Mouse (Mus musculus) right cerebral cortex, postnatal 36 days (tissue): Measurements from ENCODE around the gene Gm21983.

Source experiments
- DNase-seq, 2 experiments: peaks; one replicate each; pipeline ENCODE4 v3.0.0; 2022; ENCODE audit warnings: low spot score in 2 of 2, mixed read lengths in 1 of 2

Gene Gm21983

GRCm38 (mm10) chr7:27185986-27186385 lies 5.1 kb upstream of the Gm21983 start:
- no peak for DNase-seq

DNA sequence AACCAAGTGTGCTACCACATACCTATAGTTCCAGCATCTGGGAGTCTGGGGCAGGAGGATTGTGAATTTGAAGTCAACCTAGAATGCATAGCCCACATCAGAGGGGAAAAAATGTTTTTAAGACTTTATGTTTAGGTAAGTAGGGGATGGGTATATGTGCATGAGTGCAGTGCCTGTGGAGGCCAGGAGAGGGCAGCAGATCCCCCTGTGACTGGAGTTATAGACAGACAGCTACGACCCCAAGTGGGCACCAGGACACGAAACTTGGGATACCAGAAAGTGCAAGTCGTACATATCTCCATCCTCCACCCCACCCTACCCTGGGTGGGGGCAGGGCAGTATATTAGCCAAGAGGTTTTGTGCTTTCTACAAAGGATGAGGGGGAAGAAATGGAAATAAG lies 4.1 kb upstream of the Gm21983 start:
- no peak for DNase-seq

GRCm38 (mm10) chr7:27182498-27182897 lies 1.6 kb upstream of the Gm21983 start:
- no peak for DNase-seq

GRCm38 (mm10) chr7:27180036-27180435 lies 850 bp downstream of the Gm21983 start:
- DNase-seq: no peak

DNA sequence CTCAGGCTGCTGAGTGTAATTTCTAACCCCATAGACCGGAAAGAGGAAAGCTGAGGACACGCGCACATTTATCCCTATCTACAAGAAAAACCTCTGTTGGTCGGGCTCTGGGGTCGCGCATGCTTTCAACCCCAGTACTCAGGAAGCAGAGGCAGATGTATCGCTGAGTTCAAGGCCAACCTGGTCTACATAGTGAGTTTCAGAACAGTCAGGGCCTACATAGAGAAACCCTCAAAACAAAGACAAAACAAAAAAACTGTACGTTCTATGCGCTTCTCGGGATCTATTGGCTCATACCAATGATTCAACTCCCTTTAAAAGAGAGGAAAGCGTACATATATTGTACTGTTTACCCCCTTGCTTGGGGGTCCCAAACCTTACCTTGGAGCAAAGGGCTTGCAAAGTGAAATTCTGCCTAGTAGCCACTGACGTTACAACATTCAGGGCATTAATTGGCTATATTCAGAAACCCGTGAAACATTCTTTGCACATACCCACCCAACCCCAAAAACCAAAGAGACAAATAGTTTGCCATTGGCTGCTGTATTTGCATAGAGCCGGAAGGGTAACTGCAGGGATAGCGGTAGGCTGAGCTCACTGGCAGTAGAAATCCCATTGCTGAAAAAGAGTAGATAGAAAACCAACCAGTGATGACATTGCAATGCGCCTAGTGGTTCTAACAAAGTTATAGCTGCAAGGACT lies 1.5 kb downstream of the Gm21983 start:
- DNase-seq: no peak

DNA sequence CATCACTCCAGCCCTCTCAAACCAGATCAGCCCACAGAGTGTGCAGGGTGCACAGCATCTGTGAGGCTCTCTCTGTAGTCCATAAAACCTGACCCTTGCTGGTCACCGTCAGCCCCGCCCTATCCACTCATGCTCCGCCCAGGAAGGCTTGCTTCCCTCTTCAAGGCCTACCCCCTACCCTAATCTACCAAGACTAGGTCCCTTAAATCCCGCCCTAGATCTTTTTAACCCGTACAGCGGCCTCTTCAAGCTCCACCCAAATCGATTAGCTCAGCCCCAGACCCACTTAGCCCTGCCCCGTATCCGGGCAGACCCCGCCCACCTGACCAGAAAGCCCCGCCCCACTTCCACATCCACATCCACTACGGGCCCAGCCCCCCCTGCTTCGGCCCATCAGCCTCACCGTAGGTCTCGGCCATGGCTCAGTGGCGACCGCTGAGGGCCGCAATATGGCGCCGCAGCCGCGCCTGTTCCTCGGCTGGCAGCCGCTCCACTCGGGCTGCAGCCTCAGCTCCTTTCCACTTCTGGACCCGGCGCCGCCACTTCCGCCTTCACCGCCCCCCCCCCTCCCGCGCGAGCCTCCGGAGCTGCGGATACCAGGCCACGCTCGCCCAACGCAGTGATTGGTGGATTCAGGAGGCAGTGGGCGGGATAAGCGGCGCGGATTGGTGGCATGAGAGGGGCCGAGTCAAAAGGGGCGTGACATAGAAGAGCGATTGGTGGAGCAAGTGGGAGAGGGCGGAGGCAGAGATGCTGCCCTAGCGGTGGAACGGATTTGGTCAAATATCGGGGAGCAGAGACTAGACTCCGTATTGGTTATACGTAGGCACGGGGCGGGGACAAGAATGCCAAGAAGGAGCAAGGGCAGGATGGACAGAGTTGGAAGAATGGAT lies 2.3 kb downstream of the Gm21983 start, which contains the start of gene Rab4b:
Gene Rab4b, minus strand, starts transcription at position 573 of the 893 bp plus-strand sequence.
- peak; percentile 99 to 100 for DNase-seq

GRCm38 (mm10) chr7:27177942-27178323 lies 3.0 kb downstream of the Gm21983 start:
- DNase-seq: no peak

DNA sequence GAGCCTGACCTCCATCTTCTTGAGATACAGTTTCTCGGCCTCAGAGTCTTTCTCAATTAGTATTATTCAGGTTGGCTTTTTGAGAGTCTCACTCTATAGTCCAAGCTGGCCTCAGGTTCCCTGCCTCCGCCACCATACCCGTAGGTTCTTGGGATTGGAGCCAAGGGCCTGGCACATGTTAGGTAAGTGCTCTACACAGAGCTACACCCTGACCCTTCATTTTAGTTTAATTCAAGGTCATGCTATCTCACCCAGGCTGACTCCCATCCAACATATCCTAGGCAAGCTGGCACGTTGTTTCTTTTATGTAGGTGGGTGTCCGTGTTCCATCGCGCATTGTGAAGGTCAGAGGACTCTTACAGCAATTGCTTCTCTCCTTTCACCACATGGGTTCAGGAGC lies 6.0 kb downstream of the Gm21983 start:
- DNase-seq: no peak

DNA sequence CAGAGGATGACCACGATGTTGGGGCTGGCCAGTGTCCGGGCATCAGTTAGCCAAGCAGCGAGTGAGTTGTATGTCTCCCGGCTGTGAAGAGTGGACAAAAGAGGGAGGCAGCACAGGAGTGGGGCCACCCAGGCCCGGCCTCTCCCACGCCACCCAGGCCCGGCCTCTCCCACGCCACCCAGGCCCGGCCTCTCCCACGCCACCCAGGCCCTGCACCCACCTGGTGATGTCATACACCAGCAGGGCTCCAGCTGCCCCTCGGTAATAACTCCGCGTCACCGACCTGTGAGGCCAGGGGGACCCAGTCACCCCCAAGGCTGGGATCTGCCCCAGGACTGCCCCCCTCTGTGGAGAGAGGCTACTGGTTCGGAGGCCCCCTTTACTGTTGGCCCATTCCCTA lies 6.4 kb downstream of the Gm21983 start:
- no peak for DNase-seq

- no peak for DNase-seq
These were observed 9.9 kb downstream of the Gm21983 start for GRCm38 (mm10) chr7:27170981-27171380.

DNA sequence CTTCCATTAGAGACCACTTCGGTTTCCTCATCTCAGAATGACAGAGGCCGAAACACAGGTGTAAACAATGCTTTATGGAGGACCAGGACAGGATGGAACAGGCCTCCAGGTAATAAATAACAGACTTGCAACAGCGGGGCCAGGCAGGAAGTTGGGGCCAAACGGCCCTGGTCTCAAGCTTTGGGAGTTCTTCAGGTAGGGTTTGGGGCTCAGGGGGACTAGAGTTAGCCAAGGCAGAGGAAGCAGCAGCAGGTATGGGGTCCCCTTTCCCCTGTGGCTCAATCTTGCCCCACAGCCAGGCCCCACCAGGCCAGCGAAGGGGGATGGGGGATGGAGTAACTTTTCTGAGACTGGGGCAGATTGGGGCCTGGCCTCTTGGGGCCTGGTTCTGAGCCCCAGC lies 12.5 kb downstream of the Gm21983 start:
- DNase-seq: no peak

DNA sequence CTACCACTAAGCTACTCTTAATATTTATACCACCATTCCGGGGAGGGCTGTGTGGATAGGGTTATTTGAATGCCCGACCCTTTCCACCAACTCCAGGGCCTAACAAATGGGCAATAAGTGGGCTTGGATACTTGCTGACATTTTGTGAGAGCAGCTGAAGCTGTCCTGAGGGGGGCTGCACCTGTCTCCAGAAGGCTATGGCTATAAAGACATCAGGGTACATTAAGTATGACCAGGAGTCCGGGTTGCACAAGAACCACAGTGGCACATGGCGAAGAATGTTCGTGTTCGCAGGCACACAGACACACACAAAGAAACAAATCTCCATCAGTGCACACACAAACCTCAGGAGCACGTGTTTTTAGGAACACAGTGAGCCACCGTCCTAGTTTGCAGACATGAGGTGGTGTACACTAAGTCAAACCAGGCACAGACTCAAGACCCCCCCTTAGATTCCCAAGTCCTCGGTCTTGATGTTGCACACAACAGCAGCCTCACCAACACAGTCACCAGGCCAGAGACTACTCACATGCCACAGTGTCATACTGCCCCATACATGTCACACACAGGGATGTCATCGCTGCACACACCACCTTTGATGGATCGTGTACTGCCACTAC lies 13.3 kb downstream of the Gm21983 start:
- no peak for DNase-seq

- peak; percentile 93 to 95 for DNase-seq
These were observed 14.0 kb downstream of the Gm21983 start, which contains the start of gene Egln2 for GRCm38 (mm10) chr7:27166614-27167474. TSS of gene Egln2 (minus strand) at chr7:27166802.

DNA sequence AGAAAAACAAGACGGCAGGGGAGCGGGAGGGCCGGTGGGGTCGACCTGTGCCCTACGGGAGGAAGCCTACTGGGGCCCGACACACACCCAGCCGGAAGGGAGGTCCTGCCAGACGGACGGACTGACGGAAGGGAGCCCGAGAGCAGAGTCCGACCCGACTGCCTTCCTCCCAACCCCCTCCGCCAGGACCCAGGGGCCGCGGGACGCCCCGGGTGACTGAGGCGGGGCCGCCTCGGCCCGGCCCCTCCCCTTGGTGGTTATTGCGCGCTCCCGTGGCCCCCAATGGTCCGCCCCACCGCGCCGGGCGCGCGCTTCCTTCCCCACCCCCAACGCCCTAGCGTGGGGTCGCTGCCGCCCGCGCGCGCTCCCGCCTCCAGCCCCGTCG lies 14.7 kb downstream of the Gm21983 start:
- DNase-seq: peak; percentile 55 to 67

- no peak for DNase-seq
These were observed 15.2 kb downstream of the Gm21983 start for GRCm38 (mm10) chr7:27165696-27166095.

- DNase-seq: no peak
These were observed 15.8 kb downstream of the Gm21983 start for GRCm38 (mm10) chr7:27165007-27165655.

DNA sequence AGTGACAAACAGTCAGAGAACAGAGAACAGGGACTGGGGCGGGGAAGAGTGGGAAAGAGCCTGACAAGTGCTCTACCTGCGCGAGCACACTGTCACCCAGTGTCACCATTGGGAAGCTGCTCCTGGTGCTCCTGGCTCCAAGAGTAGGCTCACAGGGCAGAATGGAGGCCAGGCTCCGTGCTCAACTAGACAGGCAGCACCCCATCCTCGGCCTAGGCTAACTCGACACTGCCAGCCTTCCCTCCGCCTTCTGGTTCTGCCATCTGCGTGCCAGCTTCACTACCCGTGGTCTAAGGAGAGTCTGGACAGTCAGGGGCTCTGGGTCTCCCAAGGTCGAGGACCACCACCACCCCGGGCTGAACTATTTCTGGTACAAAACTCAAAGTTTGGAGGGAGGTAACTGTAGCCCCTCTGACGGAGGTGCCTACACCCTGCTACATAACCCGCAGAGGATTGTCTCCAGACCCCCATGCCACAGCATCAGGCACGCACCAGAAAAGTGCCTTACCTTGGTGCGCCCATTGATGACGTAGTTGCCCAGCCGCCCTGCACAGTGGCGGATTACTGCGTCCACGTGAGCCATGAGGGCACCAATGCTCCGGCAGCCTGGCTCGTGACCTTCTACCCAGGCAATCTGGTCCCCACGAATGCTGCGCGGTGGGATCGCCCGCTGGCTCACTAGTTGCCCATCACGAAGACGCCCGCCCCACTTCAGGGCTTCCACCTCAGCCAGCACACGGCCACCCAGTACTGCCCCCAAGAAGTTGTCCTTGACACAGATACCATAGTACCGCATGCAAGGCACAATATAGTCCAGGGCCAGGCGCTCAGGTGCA lies 16.6 kb downstream of the Gm21983 start:
- DNase-seq: no peak

GRCm38 (mm10) chr7:27163450-27163805 lies 17.5 kb downstream of the Gm21983 start:
- no peak for DNase-seq

- DNase-seq: no peak
These were observed 18.0 kb downstream of the Gm21983 start for GRCm38 (mm10) chr7:27162780-27163449.

GRCm38 (mm10) chr7:27161744-27162143 lies 19.1 kb downstream of the Gm21983 start:
- DNase-seq: no peak
